Mouse (Mus musculus): ENCODE results near the gene Dnmbp.
"Not testable (repeated sequence)": the region's sequence is repeated elsewhere in the genome, so short reads cannot be mapped to it uniquely, and the experiment has no call there.

Gene Dnmbp

GRCm38 (mm10) chr19:43939769-43940689, at the start of gene Dnmbp:
TSS of gene Dnmbp (minus strand) at chr19:43940191.
- DNase-seq (ENCODE audit: low spot score), result peak; percentile 80

GRCm38 (mm10) chr19:43986069-43986794, 46.2 kb upstream of the Dnmbp start, which contains the start of gene Cpn1:
TSS of gene Cpn1 (minus strand) at chr19:43986556.
- DNase-seq (ENCODE audit: low spot score), result no peak

- DNase-seq (ENCODE audit: low spot score), result no peak
These were observed 42.0 kb upstream of the Dnmbp start for GRCm38 (mm10) chr19:43981992-43982391.

GRCm38 (mm10) chr19:43980711-43981110, 40.7 kb upstream of the Dnmbp start:
- no peak for DNase-seq (ENCODE audit: low spot score)

DNA sequence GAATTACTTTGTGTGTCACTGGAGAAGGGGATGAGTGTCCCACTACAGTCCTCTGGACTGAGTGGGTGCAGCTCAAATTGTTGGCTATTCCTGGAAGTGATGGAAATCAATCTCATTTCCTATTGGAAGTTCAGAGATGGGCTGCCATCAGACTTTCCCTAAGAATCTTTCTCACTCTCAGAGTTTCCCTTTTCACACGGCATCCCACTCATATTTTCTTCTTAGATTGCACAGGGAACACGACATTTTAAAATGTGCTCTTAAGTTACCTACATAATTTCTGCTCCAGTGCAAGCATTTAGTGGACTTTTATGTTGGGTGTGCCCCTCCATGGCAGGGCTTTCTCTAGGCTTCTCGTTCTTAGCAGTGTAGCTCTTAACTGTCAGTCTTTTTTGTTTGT, 37.8 kb upstream of the Dnmbp start:
- no peak for DNase-seq (ENCODE audit: low spot score)

- DNase-seq (ENCODE audit: low spot score), result no peak
These were observed 36.7 kb upstream of the Dnmbp start for GRCm38 (mm10) chr19:43976661-43977060.

GRCm38 (mm10) chr19:43974221-43974620, 34.2 kb upstream of the Dnmbp start:
- DNase-seq (ENCODE audit: low spot score), result no peak

GRCm38 (mm10) chr19:43973711-43974110, 33.7 kb upstream of the Dnmbp start:
- DNase-seq (ENCODE audit: low spot score), result no peak

DNA sequence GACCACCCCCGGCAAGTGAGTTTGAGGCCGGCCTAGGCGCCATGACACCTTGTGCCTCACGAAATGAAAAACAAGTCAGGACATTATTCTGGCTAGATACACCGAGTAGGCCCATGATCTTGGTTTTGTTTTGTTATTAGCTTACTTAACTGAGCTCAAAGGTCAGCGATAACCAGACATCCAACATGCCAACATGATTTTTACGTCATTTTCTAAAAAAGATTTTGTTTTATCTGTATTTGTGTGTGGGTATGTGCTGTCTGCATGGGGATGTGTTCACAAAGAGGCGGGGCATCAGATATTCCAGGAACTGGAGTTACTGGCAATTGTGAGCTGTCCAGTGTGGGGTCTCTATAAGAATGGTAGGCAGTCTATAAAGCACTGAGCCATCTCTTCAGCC, 32.1 kb upstream of the Dnmbp start:
- no peak for DNase-seq (ENCODE audit: low spot score)

GRCm38 (mm10) chr19:43968436-43969026, 28.5 kb upstream of the Dnmbp start:
- DNase-seq (ENCODE audit: low spot score), result no peak

DNA sequence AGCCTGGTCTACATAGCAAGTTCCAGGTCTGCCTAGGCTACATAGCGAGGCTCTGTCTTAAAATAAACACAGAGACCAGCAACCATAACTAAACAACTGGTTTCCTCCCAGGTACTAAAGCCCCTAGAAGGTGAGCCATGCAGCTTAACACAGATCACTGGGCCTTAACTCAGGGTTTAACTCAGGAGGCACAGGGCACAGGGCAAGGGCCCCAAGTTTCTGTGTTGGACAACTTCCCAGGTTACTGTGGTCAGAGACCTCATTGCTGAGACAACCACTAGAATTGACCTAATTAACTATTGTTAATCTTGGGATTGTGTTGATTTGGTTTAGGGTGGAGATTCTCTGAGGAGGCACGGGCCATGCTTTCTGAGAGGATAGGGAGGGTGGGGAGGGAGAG, 26.5 kb upstream of the Dnmbp start:
- no peak for DNase-seq (ENCODE audit: low spot score)

DNA sequence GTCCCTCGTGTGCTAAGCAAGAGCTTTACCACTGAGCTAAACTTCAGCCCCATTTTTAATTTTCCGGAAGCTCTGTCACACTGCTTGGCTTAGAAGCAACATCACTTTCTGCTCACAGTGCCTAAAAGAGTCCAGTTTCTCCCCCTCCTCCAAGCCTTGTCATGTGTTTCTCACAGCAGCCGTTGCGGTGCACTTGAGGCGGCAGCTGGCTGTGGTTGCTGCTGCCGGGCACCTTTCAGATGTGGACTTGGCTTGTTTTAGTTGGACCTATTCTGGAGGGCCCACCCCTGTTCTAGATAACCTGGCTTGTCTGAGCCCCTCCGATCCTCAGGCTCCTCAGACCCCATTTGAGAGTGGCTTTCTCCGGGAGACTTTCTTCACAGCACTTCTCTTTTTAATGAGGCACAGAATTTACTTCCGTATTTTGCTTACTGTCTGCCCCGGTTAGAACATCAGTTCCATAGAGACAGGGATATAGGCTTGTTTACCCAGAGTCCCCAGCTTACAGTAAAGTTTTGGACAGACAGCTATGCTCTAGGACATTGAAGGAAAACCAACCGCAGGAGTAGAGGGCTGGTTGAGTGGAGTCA, 25.6 kb upstream of the Dnmbp start:
- DNase-seq (ENCODE audit: low spot score), result no peak

DNA sequence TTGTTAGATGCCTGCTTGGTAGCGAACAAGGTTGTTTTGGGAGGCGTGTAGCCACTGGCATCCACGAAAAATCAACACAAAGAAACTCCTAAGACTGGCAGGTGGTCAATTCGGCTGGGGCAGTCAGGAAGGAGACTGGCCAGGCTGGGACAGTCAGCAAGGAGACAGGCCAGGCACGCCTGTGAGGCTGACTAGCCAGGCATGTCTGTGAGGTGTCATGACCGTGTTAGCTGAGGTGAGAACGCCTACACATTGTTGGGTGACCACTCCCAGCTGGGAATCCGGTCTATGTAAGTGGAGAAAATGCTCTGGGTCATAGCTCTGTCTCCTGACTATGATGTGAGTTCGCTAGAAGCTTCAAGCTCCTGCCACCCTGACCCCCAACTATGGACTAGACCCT, 22.8 kb upstream of the Dnmbp start:
- DNase-seq (ENCODE audit: low spot score), result no peak

- DNase-seq (ENCODE audit: low spot score), result no peak
These were observed 21.2 kb upstream of the Dnmbp start for GRCm38 (mm10) chr19:43961185-43961584.

DNA sequence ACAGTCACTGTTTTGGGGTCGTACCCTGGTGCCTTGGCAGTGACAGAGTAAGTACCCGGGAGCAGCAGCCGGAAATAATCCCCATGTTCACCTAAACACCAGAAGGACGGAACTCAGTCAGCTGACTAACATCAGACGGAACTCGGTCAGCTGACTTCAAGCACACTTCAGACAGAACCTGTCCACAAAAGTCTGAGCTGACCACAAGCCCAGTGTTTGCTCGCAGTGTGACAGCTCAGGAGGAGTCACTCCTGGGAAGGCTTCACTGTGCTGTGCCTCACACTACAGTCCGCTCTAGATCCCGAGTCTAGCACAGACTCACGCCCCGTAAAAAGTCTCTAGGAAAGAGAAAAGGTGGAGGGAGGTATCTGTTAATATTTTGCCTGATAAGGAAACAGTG, 20.0 kb upstream of the Dnmbp start:
- no peak for DNase-seq (ENCODE audit: low spot score)

DNA sequence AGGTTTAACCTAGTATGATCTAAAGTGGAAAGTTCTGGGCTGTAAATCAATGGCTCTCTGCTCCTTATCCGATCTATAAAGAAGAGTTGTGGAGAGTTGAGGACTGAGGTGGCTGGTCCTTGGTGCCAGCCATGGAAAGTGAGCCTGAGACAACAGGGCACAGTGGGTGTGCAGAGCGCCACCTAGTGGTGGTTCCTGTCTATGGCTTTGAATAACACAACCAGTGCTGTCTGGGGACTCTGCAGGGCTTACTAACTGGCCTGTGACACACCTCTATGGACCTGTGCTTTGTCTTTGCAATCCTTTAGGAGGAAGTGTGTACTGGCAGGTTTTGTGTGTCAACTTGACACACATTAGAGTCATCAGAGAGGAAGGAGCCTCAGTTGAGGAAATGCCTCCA, 19.2 kb upstream of the Dnmbp start:
- peak; percentile 74 for DNase-seq (ENCODE audit: low spot score)

DNA sequence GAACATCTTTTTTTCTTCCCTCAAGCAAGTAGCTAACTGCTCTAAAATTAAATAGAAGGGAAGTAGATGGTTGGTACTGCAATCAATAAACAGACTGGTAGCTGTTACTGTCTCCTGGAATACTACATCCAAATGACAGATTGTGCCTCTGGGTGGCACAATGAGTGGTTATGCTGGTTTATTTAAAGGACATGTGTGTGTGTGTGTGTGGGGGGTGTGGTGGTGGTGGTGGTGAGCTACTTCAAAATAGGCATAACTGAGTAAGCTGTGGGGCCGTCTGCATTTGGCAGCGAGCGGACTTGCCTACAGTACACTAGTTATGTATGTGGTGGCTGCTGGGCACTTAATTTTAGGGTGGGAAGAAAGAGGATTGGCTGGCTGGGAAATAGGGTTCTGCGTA, 17.9 kb upstream of the Dnmbp start:
- no peak for DNase-seq (ENCODE audit: low spot score)

GRCm38 (mm10) chr19:43957402-43957801, 17.4 kb upstream of the Dnmbp start:
- DNase-seq (ENCODE audit: low spot score), result no peak

DNA sequence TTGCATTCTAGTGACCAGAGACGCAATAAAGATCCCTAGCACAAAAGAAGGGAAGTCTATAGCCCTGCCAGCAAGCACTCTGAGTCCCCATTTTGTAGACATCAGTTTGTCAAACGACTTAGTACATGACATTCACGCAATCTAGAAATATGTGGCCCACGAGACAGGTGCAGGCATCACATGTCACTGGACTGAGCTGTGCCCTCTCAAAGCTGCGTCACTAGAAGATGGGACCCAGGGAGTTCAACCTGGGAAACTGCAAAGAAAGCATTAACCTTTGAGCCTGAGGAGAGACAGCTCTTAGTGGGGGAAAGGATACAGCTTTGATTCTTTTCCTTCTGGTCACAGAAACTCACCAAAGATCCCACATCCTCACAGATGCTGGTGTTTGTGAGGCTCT, 15.3 kb upstream of the Dnmbp start:
- DNase-seq (ENCODE audit: low spot score), result no peak

DNA sequence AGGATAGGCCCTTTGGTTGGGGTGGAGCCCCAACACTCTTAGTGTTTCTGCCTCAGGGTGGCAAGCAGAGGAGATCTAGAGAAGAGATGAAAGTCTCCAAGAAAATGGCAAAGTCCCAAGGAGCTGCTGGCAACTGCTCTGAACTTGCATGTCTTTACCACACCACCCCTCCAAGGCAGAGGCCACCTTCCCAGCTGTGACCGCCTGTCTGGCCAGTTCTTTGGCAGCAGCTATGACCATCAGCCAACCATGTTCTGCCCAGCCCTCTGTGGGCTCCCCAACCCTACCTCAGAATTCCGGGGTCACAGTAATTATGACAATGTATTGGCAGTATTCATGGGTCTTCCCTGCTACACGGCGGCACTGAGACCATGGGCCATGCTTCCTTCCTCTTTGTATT, 14.9 kb upstream of the Dnmbp start:
- DNase-seq (ENCODE audit: low spot score), result no peak

- not testable (repeated sequence) for DNase-seq (ENCODE audit: low spot score)
These were observed 12.9 kb upstream of the Dnmbp start for GRCm38 (mm10) chr19:43952936-43953335.

GRCm38 (mm10) chr19:43949111-43949810, 9.3 kb upstream of the Dnmbp start:
- no peak for DNase-seq (ENCODE audit: low spot score)
